Mouse (Mus musculus): Measurements from ENCODE around the gene Eif4g3. TPM values are rescaled to one million over a fixed set of nuclear protein-coding genes. Genes with fewer than 3 reads are reported as not detected.
"Not testable (repeated sequence)": the region's sequence is repeated elsewhere in the genome, so short reads cannot be mapped to it uniquely, and the experiment has no call there.

Gene Eif4g3
- polyA plus RNA-seq, 1 experiment = 34.5 TPM

DNA sequence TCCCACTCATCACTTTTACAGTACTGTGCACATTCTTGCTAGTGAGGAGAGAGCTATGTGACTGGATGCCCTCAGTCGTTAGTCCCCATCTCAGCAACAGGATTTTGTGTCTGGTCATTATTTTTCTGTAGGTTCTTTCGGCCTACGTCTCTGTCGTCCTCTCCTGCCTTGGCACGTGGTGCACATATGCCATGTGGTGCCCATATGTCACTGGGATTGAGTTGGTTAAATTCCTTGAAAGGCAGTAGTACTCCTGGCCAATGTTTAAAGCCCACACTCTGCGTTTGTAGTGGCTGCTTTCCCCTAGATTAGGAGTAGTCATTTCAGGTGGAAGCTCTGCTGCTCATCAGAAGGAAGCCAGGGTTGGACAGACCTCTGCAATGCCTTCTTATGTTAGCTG lies 56.7 kb downstream of the Eif4g3 start:
- peaks cover 88% of the 10 kb centered on the region for H3K36me3 ChIP-seq (replicated peaks; ENCODE audit: low read length)
- TF ChIP-seq FLI1 (IDR thresholded peaks at IDR 0.05; ENCODE audit: low read length) = no peak
- TF ChIP-seq GATA1 (IDR thresholded peaks at IDR 0.05; ENCODE audit: borderline replicate concordance, low read length) = no peak
- peaks cover 7% of the 10 kb centered on the region for H3K9me3 ChIP-seq
- no peaks in the 10 kb centered on the region for H3K27me3 ChIP-seq (replicated peaks)
- H3K4me3 ChIP-seq (replicated peaks) = no peak overlapping the region
- peaks cover 19% of the 10 kb centered on the region for H3K4me1 ChIP-seq

DNA sequence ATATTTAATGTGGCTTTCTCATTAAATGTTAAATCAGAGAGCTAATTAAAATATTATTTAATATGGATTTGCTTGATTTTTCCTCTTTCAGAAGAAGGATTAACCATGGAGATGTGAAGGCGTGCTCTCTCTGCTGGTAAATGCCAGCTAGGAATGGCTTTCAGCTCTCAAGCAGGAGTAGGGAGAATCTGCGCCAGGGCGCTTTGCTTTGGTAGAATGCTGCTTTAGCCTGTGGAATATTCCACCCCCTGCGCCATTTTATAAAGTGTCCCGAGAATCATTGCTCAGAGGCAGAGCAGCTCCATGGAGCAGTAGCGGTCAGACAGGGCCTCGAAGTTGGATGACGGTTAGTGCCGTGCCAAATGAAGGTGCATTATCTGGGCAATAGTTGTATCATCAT lies 58.7 kb downstream of the Eif4g3 start:
- H3K36me3 ChIP-seq (replicated peaks; ENCODE audit: low read length) = peaks cover 90% of the 10 kb centered on the region
- TF ChIP-seq GATA1 (IDR thresholded peaks at IDR 0.05; ENCODE audit: borderline replicate concordance, low read length) (no peak), FLI1 (IDR thresholded peaks at IDR 0.05; ENCODE audit: low read length) (no peak)

DNA sequence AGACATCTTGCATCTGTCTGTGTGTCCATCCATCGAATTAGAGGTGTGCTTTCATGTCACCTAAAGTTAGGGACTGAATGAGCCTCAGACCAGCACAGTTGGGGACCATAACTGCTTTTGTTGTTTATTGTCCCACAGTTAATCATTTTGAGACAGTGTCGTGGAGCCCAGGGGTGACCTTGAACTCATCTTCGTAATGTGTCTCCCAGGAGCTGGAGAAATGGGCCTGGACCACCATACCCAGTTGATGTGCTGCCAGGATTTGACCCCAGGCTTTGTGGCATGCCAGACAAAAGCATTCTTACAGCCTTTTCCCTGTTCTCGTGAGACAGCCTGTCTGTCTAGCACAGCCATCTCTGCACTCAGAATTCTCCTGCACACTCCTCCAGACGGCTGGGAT lies 63.8 kb downstream of the Eif4g3 start:
- Histone ChIP-seq H3K4me1 (no peaks in the 10 kb centered on the region), H3K27me3 (replicated peaks) (no peaks in the 10 kb centered on the region), H3K36me3 (replicated peaks; ENCODE audit: low read length) (peaks cover 70% of the 10 kb centered on the region), H3K9me3 (no peaks in the 10 kb centered on the region), H3K4me3 (replicated peaks) (no peak overlapping the region)
- TF ChIP-seq GATA1 (IDR thresholded peaks at IDR 0.05; ENCODE audit: borderline replicate concordance, low read length) (no peak), FLI1 (IDR thresholded peaks at IDR 0.05; ENCODE audit: low read length) (no peak)

More for the DNA sequence above, 58.7 kb downstream of the Eif4g3 start:
- H3K9me3 ChIP-seq = no peaks in the 10 kb centered on the region
- no peaks in the 10 kb centered on the region for H3K27me3 ChIP-seq (replicated peaks)
- H3K4me1 ChIP-seq = peaks cover 12% of the 10 kb centered on the region; the same call in 1 of the 2 replicates
- H3K4me3 ChIP-seq (replicated peaks) = no peak overlapping the region

DNA sequence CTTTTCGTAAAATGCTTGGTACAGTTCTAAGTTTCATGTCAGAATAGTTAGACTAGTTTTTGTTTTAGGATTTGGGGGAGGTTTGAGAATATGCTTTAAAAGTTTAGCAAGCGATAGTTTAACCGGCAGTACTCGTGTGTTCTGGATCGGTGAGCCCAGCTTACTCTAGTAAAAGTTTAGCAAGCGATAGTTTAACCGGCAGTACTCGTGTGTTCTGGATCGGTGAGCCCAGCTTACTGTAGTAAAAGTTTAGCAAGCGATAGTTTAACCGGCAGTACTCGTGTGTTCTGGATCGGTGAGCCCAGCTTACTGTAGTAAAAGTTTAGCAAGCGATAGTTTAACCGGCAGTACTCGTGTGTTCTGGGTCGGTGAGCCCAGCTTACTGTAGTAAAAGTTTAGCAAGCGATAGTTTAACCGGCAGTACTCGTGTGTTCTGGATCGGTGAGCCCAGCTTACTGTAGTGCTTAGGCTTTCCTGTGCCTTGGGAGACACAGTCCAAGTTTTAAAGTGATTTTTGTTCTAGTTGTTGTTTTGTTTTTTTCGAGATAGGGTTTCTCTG lies 64.5 kb downstream of the Eif4g3 start:
- H3K27me3 ChIP-seq (replicated peaks); H3K9me3 ChIP-seq; H3K4me1 ChIP-seq; H3K4me3 ChIP-seq (replicated peaks): not testable (repeated sequence)
- peaks cover 72% of the 10 kb centered on the region for H3K36me3 ChIP-seq (replicated peaks; ENCODE audit: low read length)

DNA sequence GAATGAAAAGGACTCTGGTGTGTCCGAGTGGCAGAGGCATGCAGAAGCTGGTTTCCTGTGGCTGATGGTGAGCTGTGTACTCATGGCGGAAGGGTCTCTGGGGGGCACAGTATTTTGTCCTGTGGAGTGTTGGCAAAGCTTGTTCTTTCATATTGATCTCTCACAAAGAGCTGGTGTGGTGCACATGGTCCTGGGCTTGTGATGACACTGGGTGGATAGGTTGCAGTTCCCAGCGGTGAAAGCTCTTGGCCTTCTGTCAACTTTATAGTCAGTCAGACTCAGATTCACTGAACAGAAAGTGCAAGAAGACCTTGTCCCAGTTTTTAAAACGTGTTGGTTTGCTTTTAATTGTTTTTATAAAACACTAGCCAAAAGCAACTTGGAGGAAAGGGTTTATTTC lies 68.3 kb downstream of the Eif4g3 start:
- Histone ChIP-seq H3K27me3 (replicated peaks) (no peaks in the 10 kb centered on the region), H3K4me3 (replicated peaks) (no peak overlapping the region), H3K4me1 (peaks cover 12% of the 10 kb centered on the region), H3K36me3 (replicated peaks; ENCODE audit: low read length) (peaks cover 72% of the 10 kb centered on the region), H3K9me3 (no peaks in the 10 kb centered on the region)
- TF ChIP-seq FLI1 (IDR thresholded peaks at IDR 0.05; ENCODE audit: low read length) (no peak), GATA1 (IDR thresholded peaks at IDR 0.05; ENCODE audit: borderline replicate concordance, low read length) (no peak)

DNA sequence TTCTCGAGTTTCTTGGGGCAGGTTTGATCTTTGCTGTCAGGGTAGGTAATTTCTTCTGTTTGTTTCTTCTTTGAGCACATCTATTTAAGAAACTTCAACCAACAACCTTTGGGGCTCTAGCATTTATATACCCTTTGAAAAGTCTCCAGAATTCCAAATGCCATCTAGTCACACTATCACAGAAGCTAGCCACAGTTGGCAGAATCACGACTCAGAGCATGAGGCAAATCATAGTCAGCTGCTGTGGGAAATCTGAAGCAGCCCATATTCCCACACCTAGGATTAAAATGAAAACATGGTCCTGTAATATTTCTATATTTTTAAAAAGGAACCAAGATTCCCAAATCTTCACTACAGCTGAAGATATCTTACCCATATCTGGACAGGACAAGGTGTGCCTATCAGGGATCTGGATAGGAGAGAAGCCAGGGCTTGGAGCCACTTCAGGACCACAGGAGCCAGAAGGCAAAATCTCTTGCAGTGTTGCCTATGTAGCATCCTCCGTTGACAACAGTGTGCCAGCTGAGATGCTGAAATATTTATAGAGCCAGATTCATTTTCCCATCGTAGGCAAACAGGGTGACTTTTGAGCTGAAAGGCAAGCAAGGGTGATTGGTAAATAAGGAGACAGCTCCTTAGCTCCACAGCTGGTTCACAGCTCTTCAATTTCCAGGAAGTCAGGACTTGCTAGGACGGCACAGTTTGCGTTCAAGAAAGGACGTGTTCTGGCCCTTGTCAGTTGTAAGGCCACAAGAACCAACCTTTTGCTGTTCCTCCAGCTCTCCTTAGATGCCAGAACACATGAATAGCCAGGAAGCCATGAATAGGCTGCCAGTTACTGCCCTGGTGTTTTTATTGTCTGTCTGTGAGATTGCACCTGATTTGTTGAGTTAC lies 70.8 kb downstream of the Eif4g3 start:
- Histone ChIP-seq H3K4me1 (peaks cover 19% of the 10 kb centered on the region), H3K36me3 (replicated peaks; ENCODE audit: low read length) (peaks cover 74% of the 10 kb centered on the region), H3K4me3 (replicated peaks) (no peak overlapping the region), H3K9me3 (no peaks in the 10 kb centered on the region), H3K27me3 (replicated peaks) (no peaks in the 10 kb centered on the region)
- TF ChIP-seq FLI1 (IDR thresholded peaks at IDR 0.05; ENCODE audit: low read length) (no peak), GATA1 (IDR thresholded peaks at IDR 0.05; ENCODE audit: borderline replicate concordance, low read length) (no peak)

DNA sequence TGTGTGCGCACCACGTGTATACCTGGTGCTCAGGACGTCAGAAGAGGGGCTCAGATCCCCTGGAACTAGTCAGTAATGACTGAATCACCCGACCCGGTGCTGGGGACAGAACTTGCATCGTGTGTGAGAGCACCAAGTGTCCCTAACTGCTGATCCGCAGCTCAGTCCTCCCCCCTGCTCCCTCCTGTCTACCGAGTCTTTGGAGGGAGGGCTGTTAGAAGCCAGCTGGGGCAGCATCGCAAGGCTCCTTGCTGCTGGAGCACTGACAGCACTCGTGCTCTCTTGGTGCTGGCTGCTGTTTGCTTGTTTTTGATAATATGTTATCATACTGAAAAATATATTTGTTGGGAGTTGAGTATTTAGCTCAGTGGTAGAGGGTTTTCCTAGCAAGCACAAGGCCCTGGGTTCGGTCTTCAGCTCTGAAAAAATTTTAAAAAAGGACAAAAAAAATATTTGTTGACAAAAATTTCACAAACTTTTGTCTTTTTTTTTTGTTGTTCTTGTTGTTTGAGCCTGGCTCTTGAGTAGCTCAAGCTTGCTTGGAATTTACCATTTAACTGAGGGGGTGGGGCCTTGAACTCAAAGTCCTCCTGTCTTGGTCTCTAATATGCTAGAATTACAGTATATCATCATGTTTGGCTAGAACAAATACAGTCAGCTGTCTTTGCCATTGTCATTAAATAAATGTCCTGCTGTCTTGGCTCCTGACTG lies 72.2 kb downstream of the Eif4g3 start:
- Histone ChIP-seq H3K9me3 (no peaks in the 10 kb centered on the region), H3K36me3 (replicated peaks; ENCODE audit: low read length) (peaks cover 85% of the 10 kb centered on the region), H3K4me1 (peaks cover 19% of the 10 kb centered on the region), H3K4me3 (replicated peaks) (no peak overlapping the region), H3K27me3 (replicated peaks) (no peaks in the 10 kb centered on the region)
- no peak for TF ChIP-seq FLI1 (IDR thresholded peaks at IDR 0.05; ENCODE audit: low read length)
- TF ChIP-seq GATA1 (IDR thresholded peaks at IDR 0.05; ENCODE audit: borderline replicate concordance, low read length) = no peak

DNA sequence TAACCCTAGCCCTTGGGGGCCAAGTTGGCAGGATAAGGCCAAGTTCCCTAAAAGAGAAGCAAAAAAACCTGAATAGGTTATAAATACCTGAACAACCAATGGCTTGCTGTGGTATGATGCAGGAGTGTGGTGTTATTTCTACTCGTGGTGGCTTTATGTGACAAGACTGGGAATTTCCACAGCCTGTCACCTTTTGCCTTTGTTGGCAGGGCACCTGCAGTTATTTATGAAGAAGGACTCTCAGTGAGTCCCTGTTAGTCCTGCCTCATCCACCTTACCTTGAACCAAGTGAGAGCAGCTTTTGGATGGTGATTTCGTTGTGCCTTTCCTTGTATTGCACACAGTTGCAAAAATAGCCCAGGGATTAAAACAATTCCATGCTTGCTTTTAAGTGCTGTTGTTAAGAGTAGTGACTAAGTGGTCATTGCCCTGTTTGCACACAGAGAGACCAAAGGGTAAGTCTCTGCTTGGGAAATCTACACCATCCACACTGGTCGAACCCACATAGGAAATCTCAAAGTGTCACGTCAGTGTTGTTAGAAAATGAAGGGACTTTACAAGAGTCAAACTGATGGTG lies 72.9 kb downstream of the Eif4g3 start:
- no peak overlapping the region for H3K4me3 ChIP-seq (replicated peaks)
- no peak for TF ChIP-seq FLI1 (IDR thresholded peaks at IDR 0.05; ENCODE audit: low read length)
- TF ChIP-seq GATA1 (IDR thresholded peaks at IDR 0.05; ENCODE audit: borderline replicate concordance, low read length) = no peak
- no peaks in the 10 kb centered on the region for H3K9me3 ChIP-seq
- no peaks in the 10 kb centered on the region for H3K27me3 ChIP-seq (replicated peaks)
- H3K36me3 ChIP-seq (replicated peaks; ENCODE audit: low read length) = peaks cover 91% of the 10 kb centered on the region
- peaks cover 25% of the 10 kb centered on the region for H3K4me1 ChIP-seq

DNA sequence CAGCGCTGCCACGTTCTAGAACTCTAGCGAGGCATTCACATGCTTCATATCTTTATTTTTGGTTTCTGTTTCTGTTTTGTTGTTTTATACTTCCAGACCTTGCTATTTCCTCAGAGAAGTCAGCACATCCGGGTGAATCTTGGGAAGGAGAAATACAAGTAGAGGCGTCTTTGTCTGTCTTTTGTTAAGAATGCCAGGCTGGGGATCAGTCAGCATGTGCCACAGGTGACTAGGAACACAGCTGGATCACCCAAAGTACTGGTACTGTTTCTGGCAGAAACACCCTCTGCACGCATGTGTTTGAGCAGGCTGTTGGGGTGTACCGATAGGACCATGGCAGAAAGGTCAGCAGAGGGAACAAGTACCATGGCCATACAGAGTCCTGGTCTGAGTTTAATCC lies 73.6 kb downstream of the Eif4g3 start:
- Histone ChIP-seq H3K36me3 (replicated peaks; ENCODE audit: low read length) (peaks cover 87% of the 10 kb centered on the region), H3K27me3 (replicated peaks) (no peaks in the 10 kb centered on the region), H3K4me1 (peaks cover 33% of the 10 kb centered on the region), H3K4me3 (replicated peaks) (no peak overlapping the region), H3K9me3 (no peaks in the 10 kb centered on the region)
- TF ChIP-seq GATA1 (IDR thresholded peaks at IDR 0.05; ENCODE audit: borderline replicate concordance, low read length) = no peak
- TF ChIP-seq FLI1 (IDR thresholded peaks at IDR 0.05; ENCODE audit: low read length) = no peak
